Mouse (Mus musculus) liver, postnatal 0 days (tissue): ENCODE measurements around the gene Mrps7. TPM values are rescaled to one million over a fixed set of nuclear protein-coding genes. Genes with fewer than 3 reads are reported as not detected.

Source experiments
- ATAC-seq: fragments of 200-750 bp; cut with Nextera tagmentation; 2 replicates; pipeline ENCODE4 v1.8.0; 2017; ENCODE audit warnings: mild to moderate bottlenecking, moderate library complexity
- DNase-seq: peaks from one replicate; pipeline ENCODE4 v3.0.0-alpha.2; 2016
- H3K27ac ChIP-seq: fragments of 300-500 bp; sonication (generic); 2 replicates; pipeline ENCODE4 v1.5.1; 2014; ENCODE audit warnings: antibody characterized with exemption, moderate library complexity, mild to moderate bottlenecking, low read depth
- H3K27me3 ChIP-seq: fragments of 300-500 bp; sonication (generic); 2 replicates; pipeline ENCODE4 v1.6.1; 2014; ENCODE audit warnings: low read length, control low read depth, mixed read lengths; ENCODE audit not compliant: insufficient read depth
- H3K36me3 ChIP-seq: fragments of 300-500 bp; sonication (generic); replicated peaks from 2 replicates; pipeline ENCODE4 v1.6.1; 2014; ENCODE audit warnings: mild to moderate bottlenecking, control low read depth, low read length, moderate library complexity, mixed read lengths; ENCODE audit not compliant: insufficient read depth
- H3K4me1 ChIP-seq: fragments of 300-500 bp; sonication (generic); 2 replicates; pipeline ENCODE4 v1.6.1; 2014; ENCODE audit warnings: antibody characterized with exemption, mild to moderate bottlenecking, control low read depth; ENCODE audit not compliant: insufficient read depth
- H3K4me2 ChIP-seq: fragments of 300-500 bp; sonication (generic); 2 replicates; pipeline ENCODE4 v1.6.1; 2014; ENCODE audit warnings: low read depth, mild to moderate bottlenecking, low read length, moderate library complexity, mixed read lengths
- H3K4me3 ChIP-seq: fragments of 300-500 bp; sonication (generic); 2 replicates; pipeline ENCODE4 v1.5.1; 2014; ENCODE audit warnings: low read depth, low read length
- H3K9ac ChIP-seq: fragments of 300-500 bp; sonication (generic); replicated peaks from 2 replicates; pipeline ENCODE4 v1.6.1; 2014; ENCODE audit warnings: mild to moderate bottlenecking, moderate library complexity
- H3K9me3 ChIP-seq: fragments of 300-500 bp; sonication (generic); 2 replicates; pipeline ENCODE4 v1.6.1; 2016; ENCODE audit warnings: mild to moderate bottlenecking, control low read depth, low read length, mixed read lengths
- CTCF ChIP-seq: sonication (generic); IDR thresholded peaks from 2 replicates; pipeline ENCODE4 v1.5.1; 2016; ENCODE audit warnings: antibody characterized with exemption, low read depth
- EP300 ChIP-seq: IDR thresholded peaks from 2 replicates; pipeline ENCODE4 v1.6.1; 2016; ENCODE audit warnings: antibody characterized with exemption, low read depth, mild to moderate bottlenecking
- WGBS: fragments of 180-500 bp; shearing (Covaris S2); extraction: QIAGEN DNeasy Blood & Tissue Kit; methylation state at CpG from one replicate; pipeline ENCODE4 v1.1.7; 2014; ENCODE audit not compliant: insufficient replicate concordance; 5-methylcytosine and 5-hydroxymethylcytosine counted together
- polyA plus RNA-seq: library from polyadenylated mRNA; unstranded; fragments of >200 nt; fragmentation: Nextera tagmentation; extraction: Ambion mirVana; gene quantifications from 2 replicates; pipeline ENCODE4 v1.2.1, GENCODE M21; 2015

Gene Mrps7
- 46.4 and 48.9 TPM in 2 replicates for polyA plus RNA-seq

GRCm38 (mm10) chr11:115603476-115604303 lies at the start of gene Mrps7, which contains the start of gene Gga3:
Mrps7 (plus strand) TSS chr11:115603925.
Gga3 (minus strand) TSS chr11:115604051.
- peak; percentile 55; the same call in 1 of the 2 replicates for TF ChIP-seq EP300
- no peak for TF ChIP-seq CTCF
- Histone ChIP-seq H3K9ac (peak within 1 kb of the TSS; percentile 94), H3K4me3 (peak within 1 kb of the TSS; percentile 81), H3K36me3 (peaks cover 38% of the 10 kb centered on the region), H3K9me3 (no peaks in the 10 kb centered on the region), H3K27ac (peak within 1 kb of the TSS; percentile 95), H3K27me3 (no peaks in the 10 kb centered on the region), H3K4me1 (peaks cover 34% of the 10 kb centered on the region), H3K4me2 (peak within 1 kb of the TSS; percentile 95)
- 2% methylated on average over 64 of the region's 93 CpGs for WGBS
- DNase-seq (peak; percentile 93), ATAC-seq (peak; percentile 97)

- no peaks in the 10 kb centered on the region for H3K27me3 ChIP-seq
- TF ChIP-seq CTCF, result no peak
- no peak for TF ChIP-seq EP300
- no peak overlapping the region for H3K4me3 ChIP-seq
- no peak overlapping the region for H3K4me2 ChIP-seq
- no peak overlapping the region for H3K9ac ChIP-seq
- no peaks in the 10 kb centered on the region for H3K36me3 ChIP-seq
- H3K4me1 ChIP-seq, result no peaks in the 10 kb centered on the region
- ATAC-seq (no peak), DNase-seq (no peak)
- no peak overlapping the region for H3K27ac ChIP-seq
- WGBS, result 78% methylated on average over 17 of the region's 17 CpGs
- H3K9me3 ChIP-seq, result no peaks in the 10 kb centered on the region
Observed at GRCm38 (mm10) chr11:115555717-115556116, 48.0 kb upstream of the Mrps7 start.

- DNase-seq, result no peak
- peak; percentile 46 for TF ChIP-seq CTCF
- no peak for TF ChIP-seq EP300
- H3K27ac ChIP-seq, result peak overlapping the region; percentile 72
- 43% methylated on average over 4 of the region's 4 CpGs for WGBS
- H3K9ac ChIP-seq, result peak overlapping the region; percentile 77; the same call in 1 of the 2 replicates
- peaks cover 10% of the 10 kb centered on the region for H3K4me1 ChIP-seq
- peak overlapping the region; percentile 87 for H3K4me3 ChIP-seq
- peak overlapping the region; percentile 88 for H3K4me2 ChIP-seq
- ATAC-seq, result no peak
- H3K36me3 ChIP-seq, result peaks cover 16% of the 10 kb centered on the region
- H3K27me3 ChIP-seq, result no peaks in the 10 kb centered on the region
- no peaks in the 10 kb centered on the region for H3K9me3 ChIP-seq
Observed at GRCm38 (mm10) chr11:115563406-115563805, 40.3 kb upstream of the Mrps7 start.

- Histone ChIP-seq H3K27ac (peak within 1 kb of the TSS; percentile 72), H3K4me2 (peak within 1 kb of the TSS; percentile 88), H3K4me3 (peak within 1 kb of the TSS; percentile 87), H3K4me1 (peaks cover 10% of the 10 kb centered on the region), H3K9me3 (no peaks in the 10 kb centered on the region), H3K9ac (peak within 1 kb of the TSS; percentile 77), H3K27me3 (no peaks in the 10 kb centered on the region), H3K36me3 (peaks cover 24% of the 10 kb centered on the region)
- DNase-seq (peak; percentile 98), ATAC-seq (peak; percentile 96)
- under 1% methylated on average over 42 of the region's 42 CpGs for WGBS
- TF ChIP-seq EP300 (peak; percentile 95), CTCF (no peak)
Observed at GRCm38 (mm10) chr11:115564064-115564809, 39.5 kb upstream of the Mrps7 start, which contains the start of gene Nup85. Nup85 (plus strand) TSS chr11:115564434.

GRCm38 (mm10) chr11:115564961-115565360 lies 38.8 kb upstream of the Mrps7 start:
- H3K9me3 ChIP-seq, result no peaks in the 10 kb centered on the region
- H3K9ac ChIP-seq, result peak overlapping the region; percentile 77
- no peak overlapping the region for H3K27ac ChIP-seq
- DNase-seq (no peak), ATAC-seq (no peak)
- H3K27me3 ChIP-seq, result no peaks in the 10 kb centered on the region
- no peak for TF ChIP-seq CTCF
- TF ChIP-seq EP300, result no peak
- peak overlapping the region; percentile 88 for H3K4me2 ChIP-seq
- H3K4me1 ChIP-seq, result peaks cover 10% of the 10 kb centered on the region
- H3K4me3 ChIP-seq, result peak overlapping the region; percentile 87
- 13% methylated on average over 7 of the region's 7 CpGs for WGBS
- peaks cover 32% of the 10 kb centered on the region for H3K36me3 ChIP-seq

GRCm38 (mm10) chr11:115579080-115579479 lies 24.6 kb upstream of the Mrps7 start:
- DNase-seq (no peak), ATAC-seq (no peak)
- Histone ChIP-seq H3K4me2 (no peak overlapping the region), H3K9me3 (no peaks in the 10 kb centered on the region), H3K27me3 (no peaks in the 10 kb centered on the region), H3K9ac (no peak overlapping the region), H3K4me3 (no peak overlapping the region), H3K4me1 (no peaks in the 10 kb centered on the region), H3K27ac (no peak overlapping the region), H3K36me3 (peaks cover 59% of the 10 kb centered on the region)
- TF ChIP-seq EP300, result no peak
- TF ChIP-seq CTCF, result no peak
